Mouse (Mus musculus) adipose tissue, adult 10 weeks (tissue): ENCODE results near the gene Carhsp1. TPM values are rescaled to one million over a fixed set of nuclear protein-coding genes. Genes with fewer than 3 reads are reported as not detected.

Source experiments
- polyA plus RNA-seq: library from polyadenylated mRNA; stranded (reverse); fragments of 350-450 nt; fragmentation: Illumina TruSeq; extraction: RNeasy Lipid Tissue Mini Kit (QIAGEN cat#74804); gene quantifications from one replicate; pipeline ENCODE4 v1.2.3, GENCODE M21; 2014; ENCODE audit warnings: low read depth, low replicate concordance

The Carhsp1 gene
- 62.9 TPM for polyA plus RNA-seq

GRCm38 (mm10) chr16:8671551-8672349, at the start of gene Carhsp1:
TSS of gene Carhsp1 (minus strand) at chr16:8672155.

GRCm38 (mm10) chr16:8680470-8680869, 8.5 kb upstream of the Carhsp1 start, which contains the start of gene Gm5767:
TSS of gene Gm5767 (plus strand) at chr16:8680770.

GRCm38 (mm10) chr16:8637217-8638051, 34.5 kb downstream of the Carhsp1 start, which contains the start of the genes Pmm2 and Tmem186:
TSS of gene Pmm2 (plus strand) at chr16:8637674.
TSS of gene Tmem186 (minus strand) at chr16:8637712.

Other genes with a start within 250 kb of the Carhsp1 start
- gene Tmem114, start 247.0 kb downstream of the Carhsp1 start, polyA plus RNA-seq = 0.73 TPM
- gene Mettl22, start 201.4 kb downstream of the Carhsp1 start, polyA plus RNA-seq = 11.5 TPM
- gene Abat, start 158.7 kb downstream of the Carhsp1 start, polyA plus RNA-seq = 22.8 TPM
- 54.4 TPM for gene Pmm2, start 34.5 kb downstream of the Carhsp1 start, polyA plus RNA-seq
- gene Tmem186, start 34.4 kb downstream of the Carhsp1 start, polyA plus RNA-seq = 13.2 TPM
- gene Gm5767, start 8.6 kb upstream of the Carhsp1 start, polyA plus RNA-seq = 3.6 TPM
- 59.1 TPM for gene Usp7, start 120.2 kb upstream of the Carhsp1 start, polyA plus RNA-seq
- 37.1 TPM for gene 1810013L24Rik, start 157.9 kb upstream of the Carhsp1 start, polyA plus RNA-seq